Mouse (Mus musculus) testis, adult 2 months (tissue): ENCODE results near the gene Soga1.

Experiments used
- CTCF ChIP-seq: fragments of 200-500 bp; IDR thresholded peaks from 2 replicates; pipeline ENCODE4 v1.5.1; 2012; ENCODE audit warnings: low read depth, mild to moderate bottlenecking, inconsistent platforms, low read length, moderate library complexity; ENCODE audit not compliant: control insufficient read depth, insufficient read depth, insufficient replicate concordance
- POLR2A ChIP-seq: fragments of 200-500 bp; IDR thresholded peaks from 2 replicates; pipeline ENCODE4 v1.6.1; 2012; ENCODE audit warnings: low read depth, mild to moderate bottlenecking, inconsistent platforms, low read length, moderate library complexity; ENCODE audit not compliant: control insufficient read depth

GRCm38 (mm10) chr2:157095005-157095755 is 16.1 kb upstream of the Soga1 start:
- TF ChIP-seq CTCF (peak; percentile 70; the same call in 1 of the 2 replicates), POLR2A (no peak)
